Mouse (Mus musculus) embryonic facial prominence, embryonic 11.5 days (tissue): ENCODE data around the gene Ahr. TPM values are rescaled to one million over a fixed set of nuclear protein-coding genes. Genes with fewer than 3 reads are reported as not detected.

Experiments
- ATAC-seq: fragments of 200-750 bp; cut with Nextera tagmentation; replicated peaks from 2 replicates; pipeline ENCODE4 v1.8.0; 2017; ENCODE audit warnings: low read depth; ENCODE audit not compliant: insufficient number of reproducible peaks, low FRiP score, low TSS enrichment
- DNase-seq: peaks from one replicate; pipeline ENCODE4 v3.0.0-alpha.2; 2015; ENCODE audit warnings: low spot score
- H3K27ac ChIP-seq: fragments of 300-500 bp; sonication (generic); replicated peaks from 2 replicates; pipeline ENCODE4 v1.5.1; 2014; ENCODE audit warnings: mild to moderate bottlenecking, low read depth, low read length, control low read depth
- H3K27me3 ChIP-seq: fragments of 300-500 bp; sonication (generic); 2 replicates; pipeline ENCODE4 v1.6.1; 2014; ENCODE audit warnings: mild to moderate bottlenecking, low read length, moderate library complexity, mixed read lengths; ENCODE audit not compliant: control insufficient read depth, insufficient read depth
- H3K36me3 ChIP-seq: fragments of 300-500 bp; sonication (generic); replicated peaks from 2 replicates; pipeline ENCODE4 v1.6.1; 2014; ENCODE audit warnings: low read depth, mild to moderate bottlenecking, low read length, moderate library complexity, mixed read lengths; ENCODE audit not compliant: control insufficient read depth, insufficient read depth
- H3K4me1 ChIP-seq: fragments of 300-500 bp; sonication (generic); 2 replicates; pipeline ENCODE4 v1.6.1; 2014; ENCODE audit warnings: low read length, mixed read lengths; ENCODE audit not compliant: control insufficient read depth, insufficient read depth
- H3K4me2 ChIP-seq: fragments of 300-500 bp; sonication (generic); 2 replicates; pipeline ENCODE4 v1.6.1; 2014; ENCODE audit warnings: low read depth, mild to moderate bottlenecking, control low read depth, low read length, moderate library complexity
- H3K4me3 ChIP-seq: fragments of 300-500 bp; sonication (generic); 2 replicates; pipeline ENCODE4 v1.5.1; 2014; ENCODE audit warnings: low read depth, low read length, control low read depth
- H3K9ac ChIP-seq: fragments of 300-500 bp; sonication (generic); replicated peaks from 2 replicates; pipeline ENCODE4 v1.6.1; 2014; ENCODE audit warnings: mild to moderate bottlenecking, control low read depth, low read length
- H3K9me3 ChIP-seq: fragments of 300-500 bp; sonication (generic); replicated peaks from 2 replicates; pipeline ENCODE4 v1.6.1; 2016; ENCODE audit warnings: mild to moderate bottlenecking, low read length, inconsistent platforms, mixed read lengths; ENCODE audit not compliant: control insufficient read depth
- WGBS: fragments of 180-500 bp; shearing (Covaris S2); extraction: QIAGEN DNeasy Blood & Tissue Kit; methylation state at CpG from one replicate; pipeline ENCODE4 v1.1.7; 2014; 5-methylcytosine and 5-hydroxymethylcytosine counted together
- polyA plus RNA-seq: library from polyadenylated mRNA; unstranded; fragments of >200 nt; fragmentation: Nextera tagmentation; extraction: Ambion mirVana; gene quantifications from 2 replicates; pipeline ENCODE4 v1.2.1, GENCODE M21; 2014

The Ahr gene
- polyA plus RNA-seq, 1 experiment from 2014 or later, result 4.3 TPM

- DNase-seq, result peak; percentile 2
- Histone ChIP-seq H3K9me3 (no peaks in the 10 kb centered on the region), H3K27me3 (no peaks in the 10 kb centered on the region), H3K4me2 (no peak overlapping the region), H3K27ac (no peak overlapping the region), H3K4me1 (no peaks in the 10 kb centered on the region), H3K4me3 (no peak overlapping the region), H3K9ac (no peak overlapping the region), H3K36me3 (no peaks in the 10 kb centered on the region)
- ATAC-seq, result no peak
- WGBS, result 85% methylated on average over 7 of the region's 7 CpGs
These were observed 31.3 kb downstream of the Ahr start for GRCm38 (mm10) chr12:35503586-35503985.

DNA sequence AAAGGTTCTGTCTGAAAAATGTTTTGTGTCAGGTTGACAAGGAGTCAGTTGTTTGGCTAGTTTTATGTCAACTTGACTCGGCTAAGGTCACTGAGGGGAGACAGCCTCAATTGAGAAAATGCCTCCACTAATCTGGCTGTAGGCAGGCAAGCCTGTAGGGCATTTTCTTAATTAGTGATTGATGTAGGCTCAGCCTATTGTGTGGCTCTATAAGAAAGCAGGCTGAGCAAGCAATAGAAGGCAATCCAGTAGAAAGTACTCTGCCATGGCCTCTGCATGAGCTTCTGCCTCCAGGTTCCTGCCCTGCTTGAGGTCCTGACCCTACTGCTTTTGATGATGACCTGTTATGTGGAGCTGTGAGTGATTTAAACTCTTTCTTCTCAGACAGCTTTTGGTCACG, 33.4 kb downstream of the Ahr start:
- no peak overlapping the region for H3K9ac ChIP-seq
- DNase-seq (no peak), ATAC-seq (no peak)
- H3K9me3 ChIP-seq, result no peaks in the 10 kb centered on the region
- H3K4me2 ChIP-seq, result no peak overlapping the region
- no peaks in the 10 kb centered on the region for H3K36me3 ChIP-seq
- H3K27me3 ChIP-seq, result no peaks in the 10 kb centered on the region
- WGBS, result 13% methylated on average over 2 of the region's 2 CpGs
- no peak overlapping the region for H3K27ac ChIP-seq
- H3K4me1 ChIP-seq, result no peaks in the 10 kb centered on the region
- no peak overlapping the region for H3K4me3 ChIP-seq

- H3K9ac ChIP-seq, result no peak overlapping the region
- H3K4me3 ChIP-seq, result no peak overlapping the region
- H3K36me3 ChIP-seq, result no peaks in the 10 kb centered on the region
- DNase-seq (no peak), ATAC-seq (no peak)
- no peaks in the 10 kb centered on the region for H3K9me3 ChIP-seq
- no peaks in the 10 kb centered on the region for H3K27me3 ChIP-seq
- no peaks in the 10 kb centered on the region for H3K4me1 ChIP-seq
- H3K4me2 ChIP-seq, result no peak overlapping the region
- 63% methylated on average over 4 of the region's 4 CpGs for WGBS
- no peak overlapping the region for H3K27ac ChIP-seq
These were observed 39.6 kb downstream of the Ahr start for GRCm38 (mm10) chr12:35495195-35495594.

GRCm38 (mm10) chr12:35480764-35481163, 54.1 kb downstream of the Ahr start:
- no peak overlapping the region for H3K4me2 ChIP-seq
- no peak overlapping the region for H3K27ac ChIP-seq
- no peaks in the 10 kb centered on the region for H3K36me3 ChIP-seq
- no peak overlapping the region for H3K9ac ChIP-seq
- no peaks in the 10 kb centered on the region for H3K4me1 ChIP-seq
- WGBS, result 84% methylated on average over 2 of the region's 2 CpGs
- no peak overlapping the region for H3K4me3 ChIP-seq
- no peaks in the 10 kb centered on the region for H3K9me3 ChIP-seq
- DNase-seq (no peak), ATAC-seq (no peak)
- H3K27me3 ChIP-seq, result no peaks in the 10 kb centered on the region

GRCm38 (mm10) chr12:35478906-35479305, 55.9 kb downstream of the Ahr start:
- H3K4me2 ChIP-seq, result no peak overlapping the region

DNA sequence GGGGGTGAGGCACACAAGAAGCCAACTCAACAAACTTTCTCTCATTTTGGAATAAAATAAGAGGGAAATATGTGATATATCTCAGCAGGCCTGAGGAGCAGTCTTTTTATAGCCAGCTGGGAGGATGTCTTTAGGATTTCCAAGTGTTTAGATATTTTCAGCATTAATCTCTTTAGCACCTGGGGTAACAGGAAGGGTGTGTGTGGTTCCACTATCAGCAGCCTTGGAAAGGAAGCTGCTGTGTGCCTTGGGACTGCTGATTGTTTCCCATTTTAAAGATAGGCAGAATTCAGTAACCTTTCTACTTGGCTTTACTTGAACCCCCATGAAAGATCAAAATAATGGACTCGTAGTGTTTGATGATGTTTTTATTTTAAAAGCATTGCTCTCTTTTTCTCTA, 71.4 kb downstream of the Ahr start:
- DNase-seq (no peak), ATAC-seq (no peak)
- H3K27me3 ChIP-seq, result no peaks in the 10 kb centered on the region
- H3K4me3 ChIP-seq, result no peak overlapping the region
- no peaks in the 10 kb centered on the region for H3K9me3 ChIP-seq
- no peaks in the 10 kb centered on the region for H3K36me3 ChIP-seq
- no peak overlapping the region for H3K27ac ChIP-seq
- no peak overlapping the region for H3K4me2 ChIP-seq
- H3K4me1 ChIP-seq, result no peaks in the 10 kb centered on the region
- no peak overlapping the region for H3K9ac ChIP-seq
- WGBS, result 75% methylated on average over 1 of the region's 1 CpGs

More at GRCm38 (mm10) chr12:35478906-35479305, 55.9 kb downstream of the Ahr start:
- 42% methylated on average over 5 of the region's 5 CpGs for WGBS
- no peaks in the 10 kb centered on the region for H3K36me3 ChIP-seq
- no peaks in the 10 kb centered on the region for H3K27me3 ChIP-seq
- no peak overlapping the region for H3K9ac ChIP-seq
- ATAC-seq (no peak), DNase-seq (peak; percentile 15)
- no peak overlapping the region for H3K27ac ChIP-seq
- no peaks in the 10 kb centered on the region for H3K4me1 ChIP-seq
- H3K9me3 ChIP-seq, result no peaks in the 10 kb centered on the region
- H3K4me3 ChIP-seq, result no peak overlapping the region

GRCm38 (mm10) chr12:35462667-35463066, 72.2 kb downstream of the Ahr start:
- no peak overlapping the region for H3K4me3 ChIP-seq
- H3K4me2 ChIP-seq, result no peak overlapping the region
- H3K36me3 ChIP-seq, result no peaks in the 10 kb centered on the region
- 90% methylated on average over 6 of the region's 6 CpGs for WGBS
- ATAC-seq, result no peak
- H3K9ac ChIP-seq, result no peak overlapping the region
- no peaks in the 10 kb centered on the region for H3K4me1 ChIP-seq
- H3K9me3 ChIP-seq, result no peaks in the 10 kb centered on the region
- H3K27me3 ChIP-seq, result no peaks in the 10 kb centered on the region
- no peak for DNase-seq
- no peak overlapping the region for H3K27ac ChIP-seq

- Histone ChIP-seq H3K36me3 (no peaks in the 10 kb centered on the region), H3K27ac (no peak overlapping the region), H3K27me3 (no peaks in the 10 kb centered on the region), H3K9me3 (no peaks in the 10 kb centered on the region), H3K9ac (no peak overlapping the region), H3K4me3 (no peak overlapping the region), H3K4me1 (no peaks in the 10 kb centered on the region), H3K4me2 (no peak overlapping the region)
- 79% methylated on average over 3 of the region's 3 CpGs for WGBS
- ATAC-seq (no peak), DNase-seq (no peak)
These were observed 75.2 kb downstream of the Ahr start for GRCm38 (mm10) chr12:35459662-35460061.
